ENCODE assay signal across 35 mouse cellular contexts in the genomic region with DNA sequence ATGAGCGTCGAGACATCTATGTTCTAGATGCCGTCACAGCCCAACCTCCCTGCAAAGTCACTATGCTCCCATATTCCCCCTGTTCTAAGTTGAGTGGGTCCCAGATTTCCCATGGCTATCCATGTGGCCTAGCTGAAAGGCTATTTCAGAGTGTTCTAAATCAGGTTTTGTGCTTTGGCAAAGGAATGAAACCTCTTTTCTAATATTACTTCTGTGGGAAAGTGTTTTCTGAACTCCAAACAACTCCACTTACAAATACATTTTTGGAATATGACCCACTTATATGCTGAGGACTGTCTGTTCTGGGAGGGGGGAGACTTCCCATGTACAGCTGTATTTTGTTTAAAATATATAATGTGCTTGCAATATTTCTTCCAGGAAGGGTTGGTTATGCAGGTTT. TPM values are rescaled to one million over a fixed set of nuclear protein-coding genes. Genes with fewer than 3 reads are reported as not detected.
"Had no signal": no experiment of that assay in that cellular context is flagged by ENCODE, and none has a peak within 500 bp of the region (broad histone marks: within the 10 kb centered on the region; RNA-seq: fewer than 3 reads in every experiment).

No protein-coding gene starts in this region.

- ATAC-seq: hindbrain, embryonic 16.5 days; hindbrain, postnatal 0 days; inflammation-experienced regulatory T-cells, adult 6 months; intestine, embryonic 15.5 days; intestine, embryonic 16.5 days; intestine, postnatal 0 days had no signal

- DNase-seq: heart, postnatal 10 days; heart, postnatal 14 days; heart, postnatal 36 days; heart, postnatal 4 days; kidney, adult 11 months; kidney, adult 18-20 months; kidney, adult 2 months; kidney, adult 8-10 months; kidney, adult 9 months; kidney, postnatal 10 days; kidney, postnatal 14 days; kidney, postnatal 25 days; kidney, postnatal 36 days; kidney, postnatal 4 days; layer of hippocampus, adult 9-11 months; layer of hippocampus, postnatal 36 days had no signal

- H3K4me3 ChIP-seq: heart, embryonic 10.5 days; heart, embryonic 12.5 days; heart, embryonic 13.5 days; heart, embryonic 15.5 days; hindbrain, embryonic 10.5 days; hindbrain, embryonic 12.5 days; hindbrain, embryonic 13.5 days; hindbrain, embryonic 15.5 days; intestine, embryonic 15.5 days; kidney, embryonic 15.5 days; layer of hippocampus, adult 2 months had no signal

- H3K27ac ChIP-seq: heart, embryonic 10.5 days; heart, embryonic 13.5 days; heart, embryonic 15.5 days; hindbrain, embryonic 10.5 days; hindbrain, embryonic 12.5 days; hindbrain, embryonic 13.5 days; hindbrain, embryonic 14.5 days; hindbrain, embryonic 15.5 days; hindbrain, postnatal 0 days; intestine, embryonic 15.5 days; kidney, embryonic 15.5 days; kidney, postnatal 0 days; layer of hippocampus, adult 2 months had no signal

RNA-seq across cellular contexts. Expression of a gene that starts 9.4 kb away (rescaled TPM):
- total RNA-seq: hematopoietic stem cell, adult 5-6 weeks had no signal
